Mouse (Mus musculus): ENCODE results near the gene Ccdc77. TPM values are rescaled to one million over a fixed set of nuclear protein-coding genes. Genes with fewer than 3 reads are reported as not detected.

Ccdc77 gene
- polyA plus RNA-seq, 1 experiment from 2014 or later, result 17.4 TPM

DNA sequence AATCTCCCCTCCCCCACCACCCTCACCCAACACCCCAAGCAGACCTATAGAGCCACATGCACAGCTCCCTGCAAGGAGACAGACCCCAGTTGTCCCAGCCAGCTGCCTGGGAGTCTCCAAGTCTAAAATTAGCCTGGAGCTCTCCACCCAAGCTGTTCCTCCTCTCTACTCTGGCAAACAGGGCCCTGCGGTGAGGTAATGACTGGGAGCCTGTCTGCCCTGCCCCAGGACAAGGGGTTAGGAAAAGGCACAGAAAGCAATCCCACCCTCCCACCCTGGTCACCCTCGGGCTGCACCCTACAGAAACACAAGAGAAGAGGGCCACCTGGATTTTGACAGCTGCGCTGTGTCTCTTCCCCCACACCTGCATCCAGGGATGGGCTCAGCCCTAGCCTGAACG is 89.3 kb downstream of the Ccdc77 start:
- H3K4me3 ChIP-seq (ENCODE audit: low read length), result no peak overlapping the region
- peak; percentile 41; the same call in 1 of the 2 replicates for ATAC-seq
- H3K9me3 ChIP-seq (ENCODE audit: control insufficient read depth, low read length), result no peaks in the 10 kb centered on the region
- no peak overlapping the region for H3K4me2 ChIP-seq (ENCODE audit: low read depth, low read length)
- H3K9ac ChIP-seq (ENCODE audit: low read depth, low read length), result no peak overlapping the region
- 55% methylated on average over 4 of the region's 4 CpGs for WGBS
- H3K27me3 ChIP-seq (replicated peaks; ENCODE audit: control insufficient read depth, insufficient read depth, low read length), result no peaks in the 10 kb centered on the region
- H3K36me3 ChIP-seq (ENCODE audit: control insufficient read depth, insufficient read depth, low read length), result no peaks in the 10 kb centered on the region
- no peaks in the 10 kb centered on the region for H3K4me1 ChIP-seq (ENCODE audit: control insufficient read depth, insufficient read depth, low read length)
- no peak overlapping the region for H3K27ac ChIP-seq (ENCODE audit: low read length)

Other genes with a start within 250 kb of the Ccdc77 start
- gene D330020A13Rik, start 70.0 kb downstream of the Ccdc77 start, polyA plus RNA-seq (2015; fragmentation: Nextera tagmentation; extraction: Ambion mirVana), result 0.23 and 0.43 TPM in 2 replicates
- gene B4galnt3, start 69.8 kb downstream of the Ccdc77 start, polyA plus RNA-seq (2015; fragmentation: Nextera tagmentation; extraction: Ambion mirVana), result 1.1 and 1.3 TPM in 2 replicates
- gene Kdm5a, start 250 bp downstream of the Ccdc77 start, polyA plus RNA-seq (2015; fragmentation: Nextera tagmentation; extraction: Ambion mirVana), result 30.1 and 31.1 TPM in 2 replicates
- 6.8 and 6.9 TPM in 2 replicates for gene Il17ra, start 98.9 kb upstream of the Ccdc77 start, polyA plus RNA-seq (2015; fragmentation: Nextera tagmentation; extraction: Ambion mirVana)
- gene Tmem121b, start 129.4 kb upstream of the Ccdc77 start, polyA plus RNA-seq (2015; fragmentation: Nextera tagmentation; extraction: Ambion mirVana), result 0.06 TPM in 2 replicates
- gene Hdhd5, start 166.9 kb upstream of the Ccdc77 start, polyA plus RNA-seq (2015; fragmentation: Nextera tagmentation; extraction: Ambion mirVana), result 14.0 and 15.8 TPM in 2 replicates

All from intestine, embryonic 16.5 days (tissue).